Mouse (Mus musculus) urinary bladder, adult 18-20 months (tissue): ENCODE results near the gene Stpg3.

Experiments
- DNase-seq, 2 experiments: peaks; one replicate each; pipeline ENCODE4 v3.0.0; 2022; ENCODE audit warnings: low spot score in 2 of 2, mixed read lengths in 2 of 2

Stpg3 gene

DNA sequence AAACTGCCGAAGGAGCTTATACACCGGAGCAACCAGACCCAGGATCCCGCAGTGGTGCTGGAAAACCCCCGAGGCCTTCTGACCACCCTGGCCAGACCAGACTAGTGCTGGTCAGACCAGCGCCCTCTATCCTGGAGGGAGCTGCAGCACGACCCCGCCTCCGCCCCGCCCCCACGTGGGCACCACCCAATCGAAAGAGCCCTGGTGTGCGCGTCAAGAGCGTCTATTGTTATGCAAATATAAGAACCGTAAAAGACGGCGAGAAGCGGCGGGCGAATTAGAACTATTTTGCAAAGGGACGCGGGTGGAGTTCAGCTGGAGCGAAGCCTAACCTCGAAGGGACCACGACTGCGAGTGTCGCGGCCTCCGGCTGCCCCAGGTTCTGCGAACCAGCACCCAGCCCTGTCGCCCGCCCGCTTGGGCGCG, 33.9 kb downstream of the Stpg3 start, which contains the start of gene Nrarp:
Nrarp (plus strand) TSS at position 281 of the 426 bp plus-strand sequence.
- peak; percentile 91 to 92 for DNase-seq

DNA sequence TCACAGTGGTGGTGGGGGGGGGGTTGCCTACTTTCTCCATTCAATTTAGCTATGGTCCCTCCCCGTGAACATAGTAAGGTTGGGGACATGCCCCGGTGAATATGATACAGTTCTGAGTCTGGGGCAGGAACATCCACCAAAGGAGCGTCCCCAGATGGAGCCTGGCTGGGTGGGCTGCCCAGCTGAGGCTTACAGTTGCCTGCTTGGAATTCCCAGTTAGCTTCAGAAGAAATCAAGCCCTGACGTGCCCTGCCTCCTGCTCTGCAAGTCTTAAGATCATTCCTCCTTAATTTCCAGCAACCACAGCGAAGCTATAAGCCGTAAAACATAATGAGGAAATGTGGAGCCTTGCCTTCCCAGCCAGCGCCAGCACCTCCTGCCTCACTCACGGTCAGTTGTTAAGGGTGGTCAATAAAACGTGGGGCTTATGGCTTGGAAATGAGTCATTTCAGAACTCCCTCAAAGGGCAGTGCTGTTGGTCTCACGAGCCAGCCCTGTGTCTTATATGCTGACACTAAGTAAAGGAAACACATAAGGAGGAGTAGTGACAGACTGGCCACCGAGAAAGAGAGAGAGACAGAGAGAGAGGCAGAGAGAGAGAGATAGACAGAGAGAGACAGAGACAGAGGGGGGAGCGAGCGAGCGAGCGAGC, 34.7 kb downstream of the Stpg3 start:
- DNase-seq = no peak

- DNase-seq = no peak
Measured at GRCm38 (mm10) chr2:25178285-25178972, 36.0 kb downstream of the Stpg3 start.

DNA sequence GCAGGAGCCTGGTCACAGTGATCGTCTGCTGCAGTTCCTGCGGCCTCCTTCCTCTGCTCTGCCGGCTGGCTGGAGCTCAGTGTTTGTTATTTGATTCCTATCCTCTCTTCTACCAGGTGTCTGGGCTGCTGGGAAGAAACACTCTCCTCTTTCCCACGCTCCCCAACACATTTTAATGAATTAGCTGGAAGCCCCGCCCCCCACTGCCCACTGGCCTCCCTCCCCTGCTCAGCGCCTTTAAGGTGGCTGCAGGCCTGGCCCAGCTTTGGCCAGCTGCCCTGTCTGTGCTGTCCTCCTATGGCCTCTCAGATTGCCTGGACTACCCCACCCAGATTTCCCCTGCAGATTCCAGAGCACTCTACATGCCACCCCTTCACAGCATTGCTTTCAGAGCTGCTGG, 36.8 kb downstream of the Stpg3 start:
- DNase-seq = no peak

DNA sequence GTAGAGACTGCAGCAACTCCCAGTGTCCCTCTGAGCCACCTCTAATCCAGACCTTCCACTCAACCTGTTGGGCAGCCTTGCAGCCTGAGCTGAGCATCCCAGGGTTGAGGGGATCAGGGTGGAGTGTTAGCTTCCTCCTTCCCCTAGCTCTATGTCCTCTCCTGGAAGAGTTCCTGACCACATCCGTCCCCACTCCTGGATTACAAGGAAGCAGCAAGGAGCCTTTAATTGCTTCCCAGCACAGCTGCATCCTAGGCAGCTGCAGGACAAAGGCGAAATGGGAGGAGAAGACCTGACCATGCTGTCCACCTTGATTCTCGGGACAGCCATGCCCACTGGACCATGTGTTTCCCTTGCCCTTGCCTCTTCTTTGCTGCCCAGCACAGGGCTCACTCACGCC, 37.4 kb downstream of the Stpg3 start:
- no peak for DNase-seq

- DNase-seq = no peak
Measured at GRCm38 (mm10) chr2:25176573-25176972, 37.9 kb downstream of the Stpg3 start.

DNA sequence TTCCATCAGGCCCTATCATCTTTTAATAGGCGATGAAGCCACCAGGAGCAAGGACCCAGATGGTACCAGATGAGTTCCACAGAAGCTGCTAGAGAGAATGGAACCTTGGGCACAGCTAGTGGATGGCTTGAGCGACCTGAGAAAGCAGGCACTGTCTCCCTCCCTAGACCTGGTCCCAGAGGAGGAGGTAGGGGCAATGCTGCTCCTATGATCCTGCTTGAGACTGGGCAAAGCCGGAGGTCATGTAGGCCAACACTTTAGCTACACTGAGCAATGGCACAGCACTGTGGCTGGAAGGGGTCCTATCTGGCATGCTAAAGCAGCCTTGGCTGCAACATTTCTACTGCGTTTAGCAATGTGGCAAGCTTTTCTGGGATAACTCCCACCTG, 38.8 kb downstream of the Stpg3 start:
- DNase-seq = no peak

- DNase-seq = peak in 1 of 2 experiments; percentile 14
Measured at GRCm38 (mm10) chr2:25174866-25175689, 39.4 kb downstream of the Stpg3 start.

DNA sequence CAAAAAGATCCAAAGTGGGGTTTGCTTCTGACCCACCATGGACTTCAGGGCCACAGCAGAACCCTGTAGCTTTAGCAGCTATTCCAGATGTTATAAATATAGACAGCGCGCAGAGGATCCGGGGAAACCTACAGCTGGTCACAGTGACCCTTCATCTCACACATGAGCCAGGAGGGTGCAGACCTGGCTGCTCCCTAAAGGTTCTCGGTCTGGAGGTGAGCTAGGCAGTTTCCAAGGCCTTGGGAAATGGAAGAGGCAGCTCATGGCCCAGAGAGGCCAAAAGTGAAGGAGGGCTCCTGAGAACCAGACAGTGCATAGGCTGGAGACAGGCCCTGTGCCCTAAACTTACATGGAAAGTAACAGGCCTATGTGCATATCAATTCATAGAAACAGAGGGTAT, 40.6 kb downstream of the Stpg3 start:
- no peak for DNase-seq

DNA sequence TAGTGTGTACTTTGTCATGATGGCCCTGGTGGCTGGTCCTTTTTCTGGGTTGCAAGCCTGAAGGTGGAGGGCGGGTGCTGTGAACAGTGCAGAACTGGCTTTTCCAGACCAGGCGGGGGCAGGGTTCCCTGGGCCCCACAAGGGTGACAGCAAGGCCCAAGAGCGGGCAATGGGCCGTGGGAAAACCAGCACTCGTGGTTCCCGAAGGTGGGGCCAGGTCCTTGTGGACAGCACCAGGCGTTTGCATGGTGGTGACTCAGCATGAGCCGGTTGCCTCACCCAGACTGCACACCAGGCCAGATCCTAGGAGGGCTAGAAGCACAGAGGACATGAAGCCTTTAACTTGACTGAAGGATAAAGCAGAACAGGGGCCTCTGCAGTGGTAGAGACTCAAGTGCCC, 41.8 kb downstream of the Stpg3 start:
- DNase-seq = peak; percentile 78 to 88

GRCm38 (mm10) chr2:25171769-25172153, 42.7 kb downstream of the Stpg3 start:
- no peak for DNase-seq

DNA sequence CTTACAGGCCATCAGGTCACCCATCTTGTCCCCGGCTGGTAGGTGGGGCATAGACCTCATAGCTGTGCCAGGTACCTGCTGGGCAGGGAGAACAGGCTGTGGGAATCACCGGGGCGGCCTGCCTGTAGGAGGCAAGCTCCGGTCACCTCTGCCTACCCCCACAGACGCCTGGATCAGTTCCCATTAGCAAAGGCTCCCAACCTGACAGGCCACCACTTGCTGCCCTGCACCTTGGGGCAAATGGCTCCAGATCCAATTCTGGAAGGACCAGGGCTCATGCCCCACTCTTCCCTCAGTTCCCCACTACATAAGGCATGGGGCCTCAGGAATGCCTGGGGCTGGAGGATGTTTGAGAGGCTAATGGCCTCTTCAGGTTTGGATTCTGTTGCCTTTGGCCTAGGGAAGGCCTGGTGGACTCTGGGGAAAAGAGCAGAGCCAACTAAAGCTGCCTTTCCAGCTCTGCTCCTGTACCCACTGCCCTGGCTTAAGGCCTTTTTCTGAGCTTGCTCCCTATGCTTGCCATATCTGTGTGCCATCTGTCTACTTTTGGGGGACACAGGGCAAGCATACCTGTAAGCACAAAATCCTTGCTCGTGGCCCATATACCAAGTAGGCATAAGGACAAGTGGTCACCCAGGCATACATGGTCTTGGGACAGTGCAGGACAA, 43.2 kb downstream of the Stpg3 start:
- no peak for DNase-seq

GRCm38 (mm10) chr2:25170326-25171100, 43.9 kb downstream of the Stpg3 start:
- DNase-seq = no peak

- no peak for DNase-seq
Measured at GRCm38 (mm10) chr2:25169778-25170177, 44.7 kb downstream of the Stpg3 start.

GRCm38 (mm10) chr2:25168665-25168978, 45.8 kb downstream of the Stpg3 start:
- no peak for DNase-seq

DNA sequence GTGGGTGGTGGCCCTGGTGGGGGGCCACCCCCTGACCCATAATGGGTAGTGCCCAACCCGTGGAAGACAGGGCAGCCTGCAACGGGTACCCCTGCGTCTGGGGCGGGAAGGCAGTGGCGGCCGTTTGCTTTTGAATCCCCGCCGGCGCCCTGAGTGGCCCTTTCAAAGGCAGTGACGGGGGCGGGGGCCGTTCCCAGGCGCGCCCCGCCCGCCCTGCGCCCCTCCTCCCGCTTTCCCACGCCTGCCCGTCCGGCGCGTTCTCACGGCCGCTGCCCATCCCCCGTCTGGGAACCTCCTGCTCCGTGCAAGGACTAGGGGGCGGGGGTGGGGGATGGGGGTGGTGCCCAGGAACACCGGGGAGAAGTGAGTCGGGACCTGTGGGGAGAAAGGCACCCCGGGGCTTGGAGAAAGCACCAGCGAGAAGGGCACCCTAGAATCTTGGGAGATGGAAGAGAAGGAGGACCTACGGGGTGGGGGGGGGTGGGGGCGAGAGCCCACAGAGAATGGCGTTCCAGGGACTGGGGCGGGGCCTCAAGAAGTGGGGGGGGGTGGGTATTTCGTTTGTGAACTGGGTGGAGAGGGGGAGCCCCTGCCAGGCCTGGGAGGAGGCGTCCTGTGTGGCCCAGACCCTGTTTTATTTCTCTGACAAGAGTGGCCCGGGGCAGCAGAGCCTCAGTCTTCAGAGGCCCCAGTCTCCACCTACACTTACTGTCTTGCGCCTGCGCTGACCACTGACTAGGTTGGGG, 46.3 kb downstream of the Stpg3 start:
- peak in 1 of 2 experiments; percentile 40 for DNase-seq

- no peak for DNase-seq
Measured at GRCm38 (mm10) chr2:25167481-25167880, 47.0 kb downstream of the Stpg3 start.
